Comparison of ENCODE assay signal across 17 mouse cellular contexts in the genomic region with DNA sequence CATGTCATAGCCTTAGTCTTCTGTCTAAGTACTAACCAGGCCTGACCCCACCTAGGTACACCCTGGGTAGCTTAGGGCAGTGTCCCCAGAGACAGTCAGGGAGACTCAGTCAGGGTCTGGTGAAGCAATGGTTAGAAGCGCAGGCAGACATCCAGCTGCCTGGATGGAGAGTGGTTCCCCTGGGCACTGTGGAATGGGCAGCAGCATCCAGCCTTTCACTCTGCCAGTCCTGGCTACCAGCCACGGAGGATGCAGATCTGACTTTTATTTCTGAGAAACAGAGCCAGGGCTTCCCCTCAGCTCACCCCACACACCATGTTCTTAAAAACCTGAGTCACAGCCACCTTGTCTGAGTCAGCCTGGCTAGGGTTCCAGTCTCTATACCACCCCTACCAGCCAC. TPM values are rescaled to one million over a fixed set of nuclear protein-coding genes. Genes with fewer than 3 reads are reported as not detected.
DNase-seq lines count a peak whose midpoint lies in the region; TF ChIP-seq lines count a peak whose summit lies in the region.
"Had no signal": no experiment of that assay in that cellular context is flagged by ENCODE, and none has a peak within 500 bp of the region (broad histone marks: within the 10 kb centered on the region; RNA-seq: fewer than 3 reads in every experiment).

No protein-coding gene starts in this region.

- no peak for TF ChIP-seq CTCF in gastrocnemius, adult 2 months (IDR thresholded peaks at IDR 0.05)

- intact Hi-C loops in gastrocnemius, adult 2 months (cut with DNase I): no loop called here

- no peak overlapping the region for H3K4me3 ChIP-seq in gastrocnemius, adult 2 months
- H3K4me3 ChIP-seq: embryonic facial prominence, embryonic 15.5 days; forebrain, embryonic 12.5 days; heart, adult 2 months; hindbrain, embryonic 13.5 days; midbrain, embryonic 10.5 days had no signal

- peak overlapping the region; percentile 39 for H3K27ac ChIP-seq in gastrocnemius, adult 2 months
- H3K27ac ChIP-seq: embryonic facial prominence, embryonic 15.5 days; forebrain, embryonic 12.5 days; heart, adult 2 months; hindbrain, embryonic 13.5 days; midbrain, embryonic 10.5 days had no signal

- peak; percentile 56 for DNase-seq in gastrocnemius, adult 2 months
- DNase-seq in gastrocnemius, adult 8-10 months (ENCODE audit: low spot score in 2 of 2): no peak
- DNase-seq in ovary, postnatal 36 days (ENCODE audit: low spot score): peak; percentile 25
- no peak for DNase-seq in ovary, postnatal 14 days (ENCODE audit: low spot score)
- peak; percentile 32 for DNase-seq in brain, adult 2 months (ENCODE audit: low read depth, low spot score)
- no peak for DNase-seq in spleen, postnatal 10 days (ENCODE audit: low spot score in 2 of 2)
- DNase-seq in cerebellum, adult 9-11 months: no peak
- no peak for DNase-seq in frontal cortex, postnatal 14 days (ENCODE audit: low spot score in 2 of 2)
- DNase-seq: cerebellum, adult 8-10 months; heart, adult 2 months; liver; liver, postnatal 0 days; thymus, postnatal 14 days had no signal

RNA-seq across cellular contexts. Expression of gene Epn2, which starts 18.0 kb away (rescaled TPM):
- total RNA-seq in gastrocnemius, adult 2 months (2021): 10 to 100 TPM; 19.7 to 24.7 TPM
- total RNA-seq in gastrocnemius, adult 8-10 months (2022): 10 to 100 TPM; 18.3 to 23.2 (median 21.5) TPM

RNA-seq across cellular contexts. Expression of gene Grap, which starts 55.6 kb away (rescaled TPM):
- total RNA-seq in gastrocnemius, adult 2 months (2021): 1 to 10 TPM; 3.2 to 3.3 TPM
- total RNA-seq in gastrocnemius, adult 8-10 months (2022): 1 to 10 TPM; 2.2 to 3.7 (median 3.2) TPM

Comparison
In these comparisons a context has a peak if more than half of its experiments do, and no peak if none do; other contexts are left out.
1. DNase-seq: peak in gastrocnemius, adult 2 months (single experiment), ovary, postnatal 36 days (single experiment) and brain, adult 2 months (single experiment); none in gastrocnemius, adult 8-10 months (0 of 2), ovary, postnatal 14 days (single experiment), spleen, postnatal 10 days (0 of 2), cerebellum, adult 9-11 months (single experiment) and frontal cortex, postnatal 14 days (0 of 2).